Mouse (Mus musculus) ES-Bruce4 (cell line): ENCODE measurements at regions not wholly inside any gene's neighbourhood (a gene's known extent, or its start where the extent isn't known, plus 50 kb on each side); places are given as distances from the start of the nearest gene placed in this dataset.

ENCODE experiments used
- CTCF ChIP-seq: IDR thresholded peaks from one replicate; pipeline ENCODE4 v1.8.1; 2011; ENCODE audit warnings: low read depth, low read length
- EP300 ChIP-seq: IDR thresholded peaks from 2 replicates; pipeline ENCODE4 v1.6.1; 2011; ENCODE audit warnings: low read depth, low read length; ENCODE audit not compliant: insufficient read depth
- POLR2A ChIP-seq: IDR thresholded peaks from one replicate; pipeline ENCODE4 v1.8.1; 2011; ENCODE audit warnings: low read length; ENCODE audit not compliant: insufficient read depth

GRCm38 (mm10) chr1:71769595-71769994 is 116.6 kb upstream of the Fn1 start:
- TF ChIP-seq CTCF (no peak), POLR2A (no peak), EP300 (no peak)
